Mouse (Mus musculus) stomach, postnatal 0 days (tissue): Measurements from ENCODE around the gene Adamts17.

Experiments used
- CTCF ChIP-seq: IDR thresholded peaks from 2 replicates; pipeline ENCODE4 v1.5.1; 2016; ENCODE audit warnings: antibody characterized with exemption, low read depth, mild to moderate bottlenecking, moderate library complexity
- EP300 ChIP-seq: optimal IDR thresholded peaks from 2 replicates; pipeline ENCODE3; 2016; ENCODE audit warnings: antibody characterized with exemption

DNA sequence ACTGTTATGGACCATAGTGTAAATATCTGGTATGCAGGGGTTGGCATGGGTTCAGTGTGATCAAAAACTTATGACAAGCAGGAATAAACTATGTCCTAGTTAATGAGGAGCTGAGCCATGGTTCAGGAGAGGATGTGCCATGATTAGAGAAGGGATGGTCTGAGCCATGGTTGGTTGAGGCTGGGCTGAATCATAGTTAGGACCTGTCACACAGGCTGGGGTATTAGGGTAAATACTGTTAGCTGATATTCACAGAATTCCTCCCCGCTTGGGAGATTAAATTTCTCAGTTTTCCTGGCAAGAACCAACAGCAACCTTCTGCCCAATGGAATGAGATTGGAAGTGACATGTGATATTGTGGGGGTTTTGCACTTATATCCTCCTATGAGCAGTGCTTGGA lies 84.6 kb downstream of the Adamts17 start:
- TF ChIP-seq CTCF (no peak), EP300 (no peak)
